12 mouse cellular contexts compared by ENCODE assay signal in genomic region chr19:42745869-42746224, GRCm38 (mm10).
"Had no signal": no experiment of that assay in that cellular context is flagged by ENCODE, and none has a peak within 500 bp of the region (broad histone marks: within the 10 kb centered on the region; RNA-seq: fewer than 3 reads in every experiment).

No protein-coding gene starts in this region.

- H3K27me3 ChIP-seq: intestine, embryonic 15.5 days; midbrain, embryonic 15.5 days had no signal

- H3K9ac ChIP-seq: intestine, embryonic 15.5 days; kidney, embryonic 15.5 days; midbrain, embryonic 15.5 days; neural tube, embryonic 12.5 days had no signal

- H3K4me3 ChIP-seq: intestine, embryonic 15.5 days; kidney, embryonic 15.5 days; midbrain, embryonic 15.5 days; neural tube, embryonic 12.5 days had no signal

- H3K9me3 ChIP-seq: intestine, embryonic 15.5 days; kidney, embryonic 15.5 days; midbrain, embryonic 15.5 days; neural tube, embryonic 12.5 days had no signal

- H3K4me2 ChIP-seq: intestine, embryonic 15.5 days; kidney, embryonic 15.5 days; midbrain, embryonic 11.5 days; midbrain, embryonic 15.5 days; neural tube, embryonic 12.5 days had no signal

- H3K27ac ChIP-seq: intestine, embryonic 15.5 days; kidney, embryonic 15.5 days; midbrain, embryonic 15.5 days; neural tube, embryonic 12.5 days had no signal

- DNase-seq: kidney, adult 18-20 months; kidney, postnatal 14 days; lung, adult 2 months; lung, postnatal 36 days; thymus, adult 18-20 months; thymus, postnatal 14 days had no signal

- H3K36me3 ChIP-seq: intestine, embryonic 15.5 days; kidney, embryonic 15.5 days; midbrain, embryonic 15.5 days; neural tube, embryonic 12.5 days had no signal

- ATAC-seq: intestine, embryonic 15.5 days; lung, postnatal 0 days; midbrain, embryonic 15.5 days had no signal
